Mouse (Mus musculus): ENCODE results near the gene Akr1e1. TPM values are rescaled to one million over a fixed set of nuclear protein-coding genes. Genes with fewer than 3 reads are reported as not detected.

The Akr1e1 gene
- polyA plus RNA-seq (2014; fragmentation: Illumina TruSeq; extraction: RNeasy Lipid Tissue Mini Kit (QIAGEN cat#74804)): 38.3 TPM

DNA sequence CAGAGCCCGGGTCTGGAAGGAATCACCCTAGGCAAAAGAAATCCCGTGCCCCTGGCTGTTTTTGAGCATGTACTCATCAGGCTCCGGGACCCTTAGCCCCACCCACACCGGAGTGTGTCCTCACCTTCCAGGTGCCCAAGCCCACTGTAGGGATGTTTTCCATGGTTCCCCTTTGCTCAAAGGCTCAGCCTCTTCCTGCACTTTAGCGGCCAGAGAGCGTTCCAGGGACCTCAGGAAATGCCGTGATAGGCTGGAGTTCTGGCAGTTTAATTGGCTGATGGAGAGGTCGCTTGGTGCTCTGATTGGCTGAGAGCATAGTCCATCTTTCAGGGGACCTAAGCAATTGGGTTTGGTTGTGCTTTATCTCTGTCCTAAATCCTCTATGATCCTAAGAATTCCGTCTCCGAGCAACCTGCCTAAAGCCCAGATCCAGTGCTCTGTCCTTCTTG is at the start of gene Akr1e1:
Akr1e1 (minus strand) TSS at position 214 of the 449 bp plus-strand sequence.

DNA sequence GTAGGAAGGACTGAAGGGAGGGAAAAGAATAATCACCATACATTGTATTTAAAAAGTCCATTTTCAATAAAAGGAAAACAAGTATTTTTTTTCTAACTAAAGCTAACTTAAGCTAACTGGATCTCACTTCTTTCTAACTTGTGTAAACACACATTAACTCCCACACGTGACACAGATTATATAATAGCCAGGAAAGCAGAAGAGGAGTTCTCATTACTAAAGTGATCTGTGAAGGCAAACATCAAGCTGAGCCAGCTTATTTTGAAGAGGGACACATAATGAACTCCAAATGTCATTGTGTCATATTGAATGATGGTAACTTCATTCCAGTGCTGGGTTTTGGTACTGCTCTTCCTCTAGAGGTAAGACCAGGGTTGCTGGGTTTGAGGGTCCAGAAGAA is 35.1 kb downstream of the Akr1e1 start, which contains the start of gene Akr1c21:
Akr1c21 (plus strand) TSS at position 205 of the 400 bp plus-strand sequence.

Other genes starting within 250 kb of the Akr1e1 start
- not detected for gene Akr1c6, start 174.9 kb downstream of the Akr1e1 start, polyA plus RNA-seq (2014; fragmentation: Illumina TruSeq; extraction: RNeasy Lipid Tissue Mini Kit (QIAGEN cat#74804))
- gene Akr1c20, start 85.8 kb downstream of the Akr1e1 start, polyA plus RNA-seq (2014; fragmentation: Illumina TruSeq; extraction: RNeasy Lipid Tissue Mini Kit (QIAGEN cat#74804)): not detected
- gene Akr1c21, start 35.1 kb downstream of the Akr1e1 start, polyA plus RNA-seq (2014; fragmentation: Illumina TruSeq; extraction: RNeasy Lipid Tissue Mini Kit (QIAGEN cat#74804)): 1.1 TPM

Measured in ovary, adult 10 weeks (tissue).